Mouse (Mus musculus): ENCODE measurements around the gene Camkmt. TPM values are rescaled to one million over a fixed set of nuclear protein-coding genes. Genes with fewer than 3 reads are reported as not detected.

Camkmt gene
- polyA plus RNA-seq, 1 experiment from 2014 or later, result 3.9 TPM

GRCm38 (mm10) chr17:85142495-85143111 is 52.3 kb downstream of the Camkmt start:
- H3K27me3 ChIP-seq, result no peaks in the 10 kb centered on the region
- H3K4me1 ChIP-seq (replicated peaks), result no peaks in the 10 kb centered on the region
- no peak overlapping the region for H3K4me3 ChIP-seq (replicated peaks)
- no peaks in the 10 kb centered on the region for H3K36me3 ChIP-seq
- 35% methylated on average over 5 of the region's 5 CpGs for WGBS (ENCODE audit: insufficient replicate concordance)
- no peak overlapping the region for H3K27ac ChIP-seq
- H3K4me2 ChIP-seq, result no peak overlapping the region
- no peak overlapping the region for H3K9ac ChIP-seq
- no peaks in the 10 kb centered on the region for H3K9me3 ChIP-seq (replicated peaks)
- ATAC-seq (ENCODE audit: low read depth), result no peak
- DNase-seq, result no peak

GRCm38 (mm10) chr17:85144141-85144540 is 53.8 kb downstream of the Camkmt start:
- ATAC-seq (ENCODE audit: low read depth), result no peak
- Histone ChIP-seq H3K27me3 (no peaks in the 10 kb centered on the region), H3K36me3 (no peaks in the 10 kb centered on the region), H3K4me3 (replicated peaks) (no peak overlapping the region), H3K4me2 (no peak overlapping the region), H3K27ac (no peak overlapping the region), H3K9me3 (replicated peaks) (no peaks in the 10 kb centered on the region), H3K4me1 (replicated peaks) (no peaks in the 10 kb centered on the region), H3K9ac (no peak overlapping the region)
- 69% methylated on average over 6 of the region's 6 CpGs for WGBS (ENCODE audit: insufficient replicate concordance)
- DNase-seq, result no peak

- no peaks in the 10 kb centered on the region for H3K36me3 ChIP-seq
- WGBS (ENCODE audit: insufficient replicate concordance), result 48% methylated on average over 1 of the region's 1 CpGs
- no peak for ATAC-seq (ENCODE audit: low read depth)
- no peak for DNase-seq
- H3K9ac ChIP-seq, result no peak overlapping the region
- H3K4me1 ChIP-seq (replicated peaks), result no peaks in the 10 kb centered on the region
- H3K27me3 ChIP-seq, result no peaks in the 10 kb centered on the region
- no peak overlapping the region for H3K4me2 ChIP-seq
- no peaks in the 10 kb centered on the region for H3K9me3 ChIP-seq (replicated peaks)
- no peak overlapping the region for H3K4me3 ChIP-seq (replicated peaks)
- H3K27ac ChIP-seq, result no peak overlapping the region
These were observed 58.0 kb downstream of the Camkmt start for GRCm38 (mm10) chr17:85148348-85148747.

- WGBS (ENCODE audit: insufficient replicate concordance), result 28% methylated on average over 3 of the region's 3 CpGs
- no peak overlapping the region for H3K9ac ChIP-seq
- H3K27me3 ChIP-seq, result no peaks in the 10 kb centered on the region
- H3K9me3 ChIP-seq (replicated peaks), result no peaks in the 10 kb centered on the region
- H3K4me2 ChIP-seq, result no peak overlapping the region
- H3K4me3 ChIP-seq (replicated peaks), result no peak overlapping the region
- H3K36me3 ChIP-seq, result no peaks in the 10 kb centered on the region
- no peak overlapping the region for H3K27ac ChIP-seq
- H3K4me1 ChIP-seq (replicated peaks), result no peaks in the 10 kb centered on the region
- DNase-seq (no peak), ATAC-seq (ENCODE audit: low read depth) (no peak)
These were observed 58.9 kb downstream of the Camkmt start for GRCm38 (mm10) chr17:85149211-85149738.

- Histone ChIP-seq H3K4me2 (no peak overlapping the region), H3K9me3 (replicated peaks) (no peaks in the 10 kb centered on the region), H3K36me3 (no peaks in the 10 kb centered on the region), H3K4me1 (replicated peaks) (no peaks in the 10 kb centered on the region), H3K9ac (no peak overlapping the region), H3K4me3 (replicated peaks) (no peak overlapping the region), H3K27ac (no peak overlapping the region), H3K27me3 (no peaks in the 10 kb centered on the region)
- 49% methylated on average over 8 of the region's 8 CpGs for WGBS (ENCODE audit: insufficient replicate concordance)
- DNase-seq, result no peak
- no peak for ATAC-seq (ENCODE audit: low read depth)
These were observed 60.9 kb downstream of the Camkmt start for GRCm38 (mm10) chr17:85151264-85151663.

GRCm38 (mm10) chr17:85158202-85158601 is 67.8 kb downstream of the Camkmt start:
- H3K9ac ChIP-seq, result no peak overlapping the region
- DNase-seq, result no peak
- WGBS (ENCODE audit: insufficient replicate concordance), result 60% methylated on average over 4 of the region's 4 CpGs
- ATAC-seq (ENCODE audit: low read depth), result no peak
- H3K4me1 ChIP-seq (replicated peaks), result no peaks in the 10 kb centered on the region
- H3K27ac ChIP-seq, result no peak overlapping the region
- no peaks in the 10 kb centered on the region for H3K9me3 ChIP-seq (replicated peaks)
- H3K27me3 ChIP-seq, result no peaks in the 10 kb centered on the region
- no peak overlapping the region for H3K4me3 ChIP-seq (replicated peaks)
- no peak overlapping the region for H3K4me2 ChIP-seq
- H3K36me3 ChIP-seq, result no peaks in the 10 kb centered on the region

GRCm38 (mm10) chr17:85159526-85159925 is 69.2 kb downstream of the Camkmt start:
- H3K9me3 ChIP-seq (replicated peaks), result no peaks in the 10 kb centered on the region
- H3K27me3 ChIP-seq, result no peaks in the 10 kb centered on the region
- ATAC-seq (ENCODE audit: low read depth) (no peak), DNase-seq (no peak)
- no peak overlapping the region for H3K4me3 ChIP-seq (replicated peaks)
- no peak overlapping the region for H3K27ac ChIP-seq
- H3K9ac ChIP-seq, result no peak overlapping the region
- no peaks in the 10 kb centered on the region for H3K4me1 ChIP-seq (replicated peaks)
- H3K4me2 ChIP-seq, result no peak overlapping the region
- WGBS (ENCODE audit: insufficient replicate concordance), result 81% methylated on average over 8 of the region's 8 CpGs
- H3K36me3 ChIP-seq, result no peaks in the 10 kb centered on the region

- Histone ChIP-seq H3K36me3 (no peaks in the 10 kb centered on the region), H3K27ac (no peak overlapping the region), H3K4me3 (replicated peaks) (no peak overlapping the region), H3K4me2 (no peak overlapping the region), H3K9me3 (replicated peaks) (no peaks in the 10 kb centered on the region), H3K27me3 (no peaks in the 10 kb centered on the region), H3K4me1 (replicated peaks) (no peaks in the 10 kb centered on the region), H3K9ac (no peak overlapping the region)
- ATAC-seq (ENCODE audit: low read depth) (no peak), DNase-seq (no peak)
- WGBS (ENCODE audit: insufficient replicate concordance), result 70% methylated on average over 8 of the region's 8 CpGs
These were observed 70.4 kb downstream of the Camkmt start for GRCm38 (mm10) chr17:85160786-85161185.

- no peak overlapping the region for H3K9ac ChIP-seq
- H3K9me3 ChIP-seq (replicated peaks), result no peaks in the 10 kb centered on the region
- H3K4me2 ChIP-seq, result no peak overlapping the region
- H3K27me3 ChIP-seq, result no peaks in the 10 kb centered on the region
- no peak overlapping the region for H3K4me3 ChIP-seq (replicated peaks)
- H3K4me1 ChIP-seq (replicated peaks), result no peaks in the 10 kb centered on the region
- ATAC-seq (ENCODE audit: low read depth) (no peak), DNase-seq (no peak)
- no peak overlapping the region for H3K27ac ChIP-seq
- 67% methylated on average over 7 of the region's 7 CpGs for WGBS (ENCODE audit: insufficient replicate concordance)
- H3K36me3 ChIP-seq, result no peaks in the 10 kb centered on the region
These were observed 72.4 kb downstream of the Camkmt start for GRCm38 (mm10) chr17:85162569-85163271.

- DNase-seq (no peak), ATAC-seq (ENCODE audit: low read depth) (no peak)
- Histone ChIP-seq H3K27me3 (no peaks in the 10 kb centered on the region), H3K9ac (no peak overlapping the region), H3K27ac (no peak overlapping the region), H3K9me3 (replicated peaks) (no peaks in the 10 kb centered on the region), H3K36me3 (no peaks in the 10 kb centered on the region), H3K4me1 (replicated peaks) (no peaks in the 10 kb centered on the region), H3K4me2 (no peak overlapping the region), H3K4me3 (replicated peaks) (no peak overlapping the region)
- 75% methylated on average over 4 of the region's 4 CpGs for WGBS (ENCODE audit: insufficient replicate concordance)
These were observed 72.9 kb downstream of the Camkmt start for GRCm38 (mm10) chr17:85163272-85163610.

GRCm38 (mm10) chr17:85168761-85169160 is 78.4 kb downstream of the Camkmt start:
- 64% methylated on average over 2 of the region's 2 CpGs for WGBS (ENCODE audit: insufficient replicate concordance)

More at GRCm38 (mm10) chr17:85168761-85169160, 78.4 kb downstream of the Camkmt start:
- H3K27ac ChIP-seq, result no peak overlapping the region
- H3K9ac ChIP-seq, result no peak overlapping the region
- H3K4me1 ChIP-seq (replicated peaks), result no peaks in the 10 kb centered on the region
- H3K27me3 ChIP-seq, result no peaks in the 10 kb centered on the region
- DNase-seq (no peak), ATAC-seq (ENCODE audit: low read depth) (no peak)
- no peak overlapping the region for H3K4me3 ChIP-seq (replicated peaks)
- no peak overlapping the region for H3K4me2 ChIP-seq
- H3K36me3 ChIP-seq, result no peaks in the 10 kb centered on the region
- no peaks in the 10 kb centered on the region for H3K9me3 ChIP-seq (replicated peaks)
